Mouse (Mus musculus): ENCODE measurements at regions not wholly inside any gene's neighbourhood (a gene's known extent, or its start where the extent isn't known, plus 50 kb on each side); places are given as distances from the start of the nearest gene placed in this dataset.

DNA sequence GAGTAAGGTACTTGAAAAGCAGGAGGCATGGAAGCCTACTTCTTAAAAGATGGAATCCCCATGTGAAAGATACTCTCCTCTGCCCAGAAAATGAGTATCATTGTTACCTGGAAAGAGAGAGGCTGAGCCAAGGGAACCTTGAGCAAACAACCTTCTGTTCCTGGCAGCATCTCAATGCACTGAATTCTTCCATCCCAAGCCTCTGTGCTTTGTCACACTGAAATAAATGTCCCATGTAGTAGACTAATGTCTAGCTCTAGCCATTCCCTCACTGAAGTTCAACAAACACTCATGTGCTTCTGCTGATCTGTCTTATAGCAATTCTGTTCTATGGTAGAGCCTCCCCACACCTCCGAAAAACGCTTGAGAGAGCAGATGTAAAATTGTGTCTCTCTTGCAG, 182.6 kb downstream of the Gm19410 start:
- H3K36me3 ChIP-seq (ENCODE audit: control insufficient read depth, insufficient read depth, low read length): no peaks in the 10 kb centered on the region
- H3K4me1 ChIP-seq (ENCODE audit: control insufficient read depth, insufficient read depth, low read depth, low read length): no peaks in the 10 kb centered on the region
- WGBS: 89% methylated on average over 2 of the region's 2 CpGs
- no peaks in the 10 kb centered on the region for H3K27me3 ChIP-seq (replicated peaks; ENCODE audit: control insufficient read depth, insufficient read depth, low read length)
- H3K9me3 ChIP-seq (ENCODE audit: control insufficient read depth, low read length): no peaks in the 10 kb centered on the region
- no peak for ATAC-seq
- no peak overlapping the region for H3K27ac ChIP-seq (ENCODE audit: low read depth, low read length)
- H3K4me3 ChIP-seq (ENCODE audit: low read length): no peak overlapping the region
- H3K9ac ChIP-seq (ENCODE audit: low read depth, low read length): no peak overlapping the region
- H3K4me2 ChIP-seq (ENCODE audit: low read length): no peak overlapping the region

DNA sequence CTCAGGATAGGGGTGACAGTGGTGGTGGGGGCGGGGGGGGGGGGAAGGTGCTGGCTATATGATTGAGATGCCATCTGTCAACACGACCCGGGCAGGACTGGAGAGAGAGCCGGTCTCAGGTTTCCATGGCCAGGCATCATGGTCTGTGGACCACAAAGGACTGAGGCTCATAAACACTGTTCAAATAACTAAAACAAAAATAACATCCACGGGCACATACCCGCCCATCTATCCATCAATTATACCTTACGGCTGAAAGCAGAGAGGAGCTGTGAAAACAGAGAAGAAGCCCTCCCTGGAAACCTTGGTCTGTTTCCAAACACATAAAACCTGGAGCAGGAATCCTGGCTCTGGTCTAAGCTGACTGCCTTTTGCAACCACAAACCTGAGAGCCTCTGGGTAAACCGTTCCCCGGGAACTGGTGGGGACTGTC, 183.2 kb downstream of the Gm19410 start:
- H3K9ac ChIP-seq (ENCODE audit: low read depth, low read length): no peak overlapping the region
- WGBS: 33% methylated on average over 8 of the region's 9 CpGs
- H3K9me3 ChIP-seq (ENCODE audit: control insufficient read depth, low read length): no peaks in the 10 kb centered on the region
- no peaks in the 10 kb centered on the region for H3K36me3 ChIP-seq (ENCODE audit: control insufficient read depth, insufficient read depth, low read length)
- H3K4me1 ChIP-seq (ENCODE audit: control insufficient read depth, insufficient read depth, low read depth, low read length): no peaks in the 10 kb centered on the region
- ATAC-seq: peak; percentile 65; the same call in 1 of the 2 replicates
- H3K27ac ChIP-seq (ENCODE audit: low read depth, low read length): no peak overlapping the region
- no peak overlapping the region for H3K4me2 ChIP-seq (ENCODE audit: low read length)
- H3K4me3 ChIP-seq (ENCODE audit: low read length): no peak overlapping the region
- no peaks in the 10 kb centered on the region for H3K27me3 ChIP-seq (replicated peaks; ENCODE audit: control insufficient read depth, insufficient read depth, low read length)

DNA sequence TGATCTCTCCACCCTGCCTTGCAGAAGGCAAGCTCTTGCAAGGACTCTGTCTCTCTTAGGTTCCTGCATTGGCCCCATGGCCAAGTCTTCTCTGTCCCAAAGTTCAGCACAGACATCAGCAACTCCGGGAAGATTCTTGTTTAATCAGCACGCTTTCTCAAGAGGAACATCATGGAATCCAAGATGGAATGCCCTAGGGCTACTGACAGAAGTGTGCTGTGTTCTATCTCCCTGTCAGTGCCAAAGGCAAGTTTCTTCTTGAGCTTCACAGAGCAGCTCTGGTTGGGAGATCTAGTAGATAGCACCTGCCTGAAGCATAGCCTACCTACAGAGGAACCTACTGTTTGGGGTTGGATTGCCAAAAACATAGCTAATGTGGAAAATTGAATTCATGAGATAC, 189.9 kb downstream of the Gm19410 start:
- no peaks in the 10 kb centered on the region for H3K27me3 ChIP-seq (replicated peaks; ENCODE audit: control insufficient read depth, insufficient read depth, low read length)
- H3K36me3 ChIP-seq (ENCODE audit: control insufficient read depth, insufficient read depth, low read length): no peaks in the 10 kb centered on the region
- H3K9me3 ChIP-seq (ENCODE audit: control insufficient read depth, low read length): no peaks in the 10 kb centered on the region
- no peak for ATAC-seq
- no peaks in the 10 kb centered on the region for H3K4me1 ChIP-seq (ENCODE audit: control insufficient read depth, insufficient read depth, low read depth, low read length)
- no peak overlapping the region for H3K9ac ChIP-seq (ENCODE audit: low read depth, low read length)
- no peak overlapping the region for H3K4me2 ChIP-seq (ENCODE audit: low read length)
- no peak overlapping the region for H3K4me3 ChIP-seq (ENCODE audit: low read length)
- WGBS: 83% methylated on average over 2 of the region's 2 CpGs
- no peak overlapping the region for H3K27ac ChIP-seq (ENCODE audit: low read depth, low read length)

DNA sequence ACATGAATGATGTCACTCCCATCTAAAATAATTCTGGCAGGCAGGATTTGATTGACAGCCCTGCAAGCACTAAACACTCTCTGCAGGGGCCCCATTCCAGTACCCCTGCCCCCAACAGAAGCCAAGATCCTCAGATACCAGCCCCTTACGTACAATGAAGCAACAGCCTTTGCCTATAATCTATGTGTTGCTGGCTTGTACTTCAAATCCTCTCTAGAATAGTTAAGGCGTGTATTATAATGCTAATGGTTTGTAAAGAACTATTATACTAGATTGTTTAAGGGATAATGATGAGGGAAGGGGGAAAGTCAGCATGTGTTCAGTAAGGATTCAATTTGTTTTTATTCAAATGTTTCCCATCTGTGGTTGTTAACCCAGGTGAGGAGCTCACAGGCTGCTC, 190.7 kb downstream of the Gm19410 start:
- Histone ChIP-seq H3K9ac (ENCODE audit: low read depth, low read length) (no peak overlapping the region), H3K36me3 (ENCODE audit: control insufficient read depth, insufficient read depth, low read length) (no peaks in the 10 kb centered on the region), H3K4me2 (ENCODE audit: low read length) (no peak overlapping the region), H3K27me3 (replicated peaks; ENCODE audit: control insufficient read depth, insufficient read depth, low read length) (no peaks in the 10 kb centered on the region), H3K27ac (ENCODE audit: low read depth, low read length) (no peak overlapping the region), H3K4me3 (ENCODE audit: low read length) (no peak overlapping the region), H3K9me3 (ENCODE audit: control insufficient read depth, low read length) (no peaks in the 10 kb centered on the region), H3K4me1 (ENCODE audit: control insufficient read depth, insufficient read depth, low read depth, low read length) (peaks cover 2% of the 10 kb centered on the region; the same call in 1 of the 2 replicates)
- ATAC-seq: no peak
- 38% methylated on average over 2 of the region's 2 CpGs for WGBS

DNA sequence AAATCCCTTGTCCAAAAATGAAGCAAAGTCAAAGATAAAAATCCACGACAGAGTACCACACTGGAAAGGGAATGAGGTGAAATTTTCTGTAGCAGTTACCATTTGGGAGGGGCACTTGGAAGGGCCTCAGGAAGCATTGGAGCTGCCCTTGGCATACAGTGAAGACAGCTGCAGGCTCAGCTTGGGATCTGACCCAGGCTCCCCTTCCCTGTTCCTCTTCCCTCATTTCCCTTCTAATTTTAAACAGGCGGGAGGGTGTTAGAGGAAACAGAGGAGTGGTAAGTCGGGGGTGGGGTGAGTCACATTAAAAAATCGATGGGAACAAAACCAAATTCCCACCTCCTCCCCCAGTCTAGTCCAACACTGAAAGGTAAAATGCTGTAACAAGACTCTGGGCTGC, 193.6 kb downstream of the Gm19410 start:
- Histone ChIP-seq H3K9ac (ENCODE audit: low read depth, low read length) (no peak overlapping the region), H3K36me3 (ENCODE audit: control insufficient read depth, insufficient read depth, low read length) (no peaks in the 10 kb centered on the region), H3K4me3 (ENCODE audit: low read length) (no peak overlapping the region), H3K27me3 (replicated peaks; ENCODE audit: control insufficient read depth, insufficient read depth, low read length) (no peaks in the 10 kb centered on the region), H3K27ac (ENCODE audit: low read depth, low read length) (no peak overlapping the region), H3K9me3 (ENCODE audit: control insufficient read depth, low read length) (no peaks in the 10 kb centered on the region), H3K4me1 (ENCODE audit: control insufficient read depth, insufficient read depth, low read depth, low read length) (peaks cover 8% of the 10 kb centered on the region; the same call in 1 of the 2 replicates), H3K4me2 (ENCODE audit: low read length) (no peak overlapping the region)
- WGBS: 66% methylated on average over 4 of the region's 4 CpGs
- ATAC-seq: peak; percentile 57

DNA sequence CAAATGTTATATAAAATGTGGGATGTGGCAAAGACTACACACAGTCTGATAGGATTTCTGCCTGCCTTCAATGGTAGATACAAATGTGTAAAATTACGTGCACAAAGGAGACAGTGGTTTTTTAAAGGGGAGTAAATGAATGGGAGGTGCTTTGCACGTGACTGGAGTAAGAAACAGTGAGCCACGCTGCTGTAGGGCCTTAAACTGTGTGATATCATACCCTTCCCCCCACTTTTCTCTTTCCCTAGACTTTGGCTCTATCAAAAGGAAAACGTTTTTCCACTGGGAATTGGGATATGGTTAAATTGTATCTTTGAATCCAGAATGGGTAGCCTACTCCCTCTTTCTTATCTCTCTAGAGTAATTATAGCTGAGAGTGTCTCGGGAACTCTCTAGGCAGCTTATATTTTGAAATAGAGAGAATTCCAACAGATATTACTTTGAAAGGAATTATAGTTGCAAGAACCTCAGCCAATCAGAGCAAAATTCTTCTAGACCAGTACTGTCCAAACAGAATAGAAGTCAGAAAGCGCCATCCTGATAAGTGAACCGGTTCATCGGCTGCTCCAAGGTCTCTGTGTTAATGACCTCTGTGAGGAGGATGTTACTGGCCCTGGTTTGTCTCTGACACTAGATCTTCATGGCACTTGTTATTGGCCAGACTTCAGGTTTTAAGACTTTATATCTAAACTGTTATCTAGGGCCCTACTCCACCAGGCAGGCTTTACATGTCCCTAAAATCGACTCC, 195.5 kb downstream of the Gm19410 start:
- H3K4me1 ChIP-seq (ENCODE audit: control insufficient read depth, insufficient read depth, low read depth, low read length): peaks cover 8% of the 10 kb centered on the region; the same call in 1 of the 2 replicates
- no peak; the same call in 1 of the 2 replicates for ATAC-seq
- H3K9ac ChIP-seq (ENCODE audit: low read depth, low read length): no peak overlapping the region
- H3K36me3 ChIP-seq (ENCODE audit: control insufficient read depth, insufficient read depth, low read length): no peaks in the 10 kb centered on the region
- no peak overlapping the region for H3K4me3 ChIP-seq (ENCODE audit: low read length)
- H3K27me3 ChIP-seq (replicated peaks; ENCODE audit: control insufficient read depth, insufficient read depth, low read length): no peaks in the 10 kb centered on the region
- no peak overlapping the region for H3K4me2 ChIP-seq (ENCODE audit: low read length)
- 60% methylated on average over 9 of the region's 9 CpGs for WGBS
- H3K9me3 ChIP-seq (ENCODE audit: control insufficient read depth, low read length): no peaks in the 10 kb centered on the region
- peak overlapping the region; percentile 37 for H3K27ac ChIP-seq (ENCODE audit: low read depth, low read length)

DNA sequence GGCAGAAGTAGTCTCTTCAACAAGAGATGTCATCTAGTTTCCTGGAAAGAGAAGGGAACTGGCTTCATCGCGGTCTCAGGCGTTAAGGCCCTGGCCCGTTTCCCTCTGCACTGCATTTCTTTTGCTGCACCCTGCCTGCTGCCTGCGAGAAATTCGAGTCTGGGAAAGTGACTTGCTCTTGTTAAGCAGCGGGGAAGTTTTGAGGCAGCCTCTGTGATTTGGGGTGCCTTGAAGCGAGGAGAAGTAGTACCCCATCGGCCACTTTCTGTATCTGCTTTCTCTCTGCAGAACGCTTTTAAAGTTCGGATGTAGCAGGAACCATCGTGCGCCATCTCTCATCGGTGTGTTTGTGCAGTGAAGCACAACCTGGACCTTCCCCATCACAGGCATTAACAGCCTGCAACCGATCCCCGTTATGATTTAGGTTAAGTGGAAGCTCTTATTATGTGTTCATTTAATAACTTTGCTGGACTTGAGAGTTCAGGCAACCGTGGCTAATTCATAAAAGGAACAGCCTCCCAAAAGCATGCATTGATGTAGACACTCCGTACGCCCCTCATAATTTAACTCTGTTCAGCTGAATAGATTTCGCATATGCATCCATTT, 196.1 kb downstream of the Gm19410 start:
- Histone ChIP-seq H3K27me3 (replicated peaks; ENCODE audit: control insufficient read depth, insufficient read depth, low read length) (no peaks in the 10 kb centered on the region), H3K27ac (ENCODE audit: low read depth, low read length) (peak overlapping the region; percentile 37), H3K9ac (ENCODE audit: low read depth, low read length) (no peak overlapping the region), H3K4me3 (ENCODE audit: low read length) (no peak overlapping the region), H3K4me2 (ENCODE audit: low read length) (0 out of 2 replicates have a peak overlapping the region, but pooled peaks have one; percentile 3), H3K36me3 (ENCODE audit: control insufficient read depth, insufficient read depth, low read length) (no peaks in the 10 kb centered on the region), H3K4me1 (ENCODE audit: control insufficient read depth, insufficient read depth, low read depth, low read length) (peaks cover 8% of the 10 kb centered on the region; the same call in 1 of the 2 replicates), H3K9me3 (ENCODE audit: control insufficient read depth, low read length) (no peaks in the 10 kb centered on the region)
- 44% methylated on average over 20 of the region's 20 CpGs for WGBS
- peak; percentile 25; the same call in 1 of the 2 replicates for ATAC-seq

DNA sequence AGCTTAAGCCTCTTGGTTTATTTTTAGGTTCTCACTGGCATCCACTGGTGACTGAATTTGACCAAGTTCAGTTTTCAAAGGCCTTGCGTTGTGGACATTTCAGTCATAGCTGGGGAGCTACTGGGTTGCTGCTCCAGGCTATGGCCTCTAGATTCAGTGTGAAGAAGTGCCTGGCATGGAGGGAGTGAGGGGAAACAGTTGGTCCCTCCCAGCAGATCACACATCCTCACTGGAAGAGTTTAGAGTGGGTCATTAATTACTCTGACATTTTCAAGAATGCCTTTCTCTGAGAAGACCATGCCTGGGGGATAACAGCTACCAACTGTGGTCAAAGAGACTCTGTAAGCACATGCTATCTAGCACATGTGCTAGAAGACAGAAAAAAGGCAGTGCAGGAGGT, 199.3 kb downstream of the Gm19410 start:
- no peak for ATAC-seq
- H3K4me3 ChIP-seq (ENCODE audit: low read length): no peak overlapping the region

DNA sequence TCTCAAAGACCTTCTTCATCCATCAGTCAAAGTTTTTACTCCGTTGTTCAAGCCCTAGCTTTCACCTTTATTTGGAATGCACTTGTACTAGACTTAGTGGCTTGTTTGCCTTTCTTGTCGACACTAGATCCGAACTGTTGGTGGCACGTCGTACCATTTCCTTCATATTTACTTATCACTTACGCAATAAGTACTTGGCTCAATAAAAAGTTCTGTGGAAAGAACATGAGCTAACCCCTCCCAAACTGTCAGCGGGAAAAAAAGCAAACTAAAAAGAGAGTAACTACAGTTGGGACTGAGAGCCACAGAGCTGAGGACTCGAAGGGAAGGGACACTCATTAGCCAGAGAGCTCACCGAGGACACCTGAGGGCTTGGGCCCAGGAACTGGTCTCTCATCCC, 202.8 kb downstream of the Gm19410 start:
- Histone ChIP-seq H3K36me3 (ENCODE audit: control insufficient read depth, insufficient read depth, low read length) (no peaks in the 10 kb centered on the region), H3K27me3 (replicated peaks; ENCODE audit: control insufficient read depth, insufficient read depth, low read length) (no peaks in the 10 kb centered on the region), H3K9me3 (ENCODE audit: control insufficient read depth, low read length) (no peaks in the 10 kb centered on the region), H3K4me1 (ENCODE audit: control insufficient read depth, insufficient read depth, low read depth, low read length) (no peaks in the 10 kb centered on the region), H3K4me2 (ENCODE audit: low read length) (no peak overlapping the region), H3K4me3 (ENCODE audit: low read length) (no peak overlapping the region), H3K9ac (ENCODE audit: low read depth, low read length) (no peak overlapping the region), H3K27ac (ENCODE audit: low read depth, low read length) (no peak overlapping the region)
- WGBS: 91% methylated on average over 9 of the region's 9 CpGs
- ATAC-seq: no peak

More for the DNA sequence above, 199.3 kb downstream of the Gm19410 start:
- H3K9me3 ChIP-seq (ENCODE audit: control insufficient read depth, low read length): no peaks in the 10 kb centered on the region
- 70% methylated on average over 1 of the region's 1 CpGs for WGBS
- H3K27ac ChIP-seq (ENCODE audit: low read depth, low read length): no peak overlapping the region
- no peak overlapping the region for H3K4me2 ChIP-seq (ENCODE audit: low read length)
- no peak overlapping the region for H3K9ac ChIP-seq (ENCODE audit: low read depth, low read length)
- H3K4me1 ChIP-seq (ENCODE audit: control insufficient read depth, insufficient read depth, low read depth, low read length): peaks cover 8% of the 10 kb centered on the region; the same call in 1 of the 2 replicates
- no peaks in the 10 kb centered on the region for H3K36me3 ChIP-seq (ENCODE audit: control insufficient read depth, insufficient read depth, low read length)
- H3K27me3 ChIP-seq (replicated peaks; ENCODE audit: control insufficient read depth, insufficient read depth, low read length): no peaks in the 10 kb centered on the region

All from hindbrain, embryonic 16.5 days (tissue).